Mouse (Mus musculus) bone marrow, adult 2 months (tissue): Measurements from ENCODE around the gene Tenm4.

Experiments
- CTCF ChIP-seq: fragments of 200-500 bp; IDR thresholded peaks from 2 replicates; pipeline ENCODE4 v1.5.1; 2011; ENCODE audit warnings: low read length, control low read depth; ENCODE audit not compliant: control insufficient read depth, insufficient read depth
- POLR2A ChIP-seq: fragments of 200-500 bp; IDR thresholded peaks from 2 replicates; pipeline ENCODE4 v1.6.1; 2011; ENCODE audit warnings: low read depth, mild to moderate bottlenecking, control low read depth, low read length, borderline replicate concordance; ENCODE audit not compliant: control insufficient read depth

- TF ChIP-seq POLR2A (no peak), CTCF (no peak)
These were observed 329.1 kb downstream of the Tenm4 start for GRCm38 (mm10) chr7:96500108-96500507.
